In genomic region chr4:105182249-105182648, GRCm38 (mm10) we compare ENCODE assay signal across 12 mouse cellular contexts. TPM values are rescaled to one million over a fixed set of nuclear protein-coding genes. Genes with fewer than 3 reads are reported as not detected.
DNase-seq lines count a peak whose midpoint lies in the region; ATAC-seq and TF ChIP-seq lines count a peak whose summit lies in the region.
"Had no signal": no experiment of that assay in that cellular context is flagged by ENCODE, and none has a peak within 500 bp of the region (broad histone marks: within the 10 kb centered on the region; RNA-seq: fewer than 3 reads in every experiment).

No protein-coding gene starts in this region.

- no peak overlapping the region for H3K9ac ChIP-seq in hindbrain, embryonic 11.5 days (ENCODE audit: low read depth, low read length)
- no peak overlapping the region for H3K9ac ChIP-seq in midbrain, embryonic 13.5 days (replicated peaks)
- H3K9ac ChIP-seq: liver, embryonic 12.5 days; stomach, embryonic 15.5 days had no signal

- no peak for TF ChIP-seq CTCF in brain, embryonic 14.5 days (IDR thresholded peaks at IDR 0.05; ENCODE audit: borderline replicate concordance, extremely low read depth, insufficient read depth, insufficient read length)

- H3K27ac ChIP-seq in embryonic facial prominence, embryonic 10.5 days (replicated peaks) = peak overlapping the region; percentile 57
- peak overlapping the region; percentile 70 for H3K27ac ChIP-seq in hindbrain, embryonic 11.5 days (ENCODE audit: low read depth, low read length)
- peak overlapping the region; percentile 93 for H3K27ac ChIP-seq in midbrain, embryonic 13.5 days
- H3K27ac ChIP-seq: liver, embryonic 12.5 days; stomach, embryonic 15.5 days had no signal

- no peak overlapping the region for H3K4me3 ChIP-seq in embryonic facial prominence, embryonic 10.5 days
- no peak overlapping the region for H3K4me3 ChIP-seq in hindbrain, embryonic 11.5 days (ENCODE audit: low read depth, low read length)
- H3K4me3 ChIP-seq in midbrain, embryonic 13.5 days (replicated peaks) = no peak overlapping the region
- H3K4me3 ChIP-seq: liver, embryonic 12.5 days; stomach, embryonic 15.5 days had no signal

- no peak for TF ChIP-seq POLR2A in brain, embryonic 14.5 days (IDR thresholded peaks at IDR 0.05; ENCODE audit: borderline replicate concordance, extremely low read depth, insufficient read depth, insufficient read length, poor library complexity, severe bottlenecking)

- peak; percentile 86 for DNase-seq in brain, embryonic 14.5 days (ENCODE audit: low read depth)
- no peak for DNase-seq in embryonic facial prominence, embryonic 10.5 days (ENCODE audit: low spot score)
- DNase-seq in hindbrain, embryonic 11.5 days (ENCODE audit: low spot score) = peak; percentile 51
- DNase-seq in thymus, postnatal 4 days = no peak
- no peak for DNase-seq in kidney, adult 11 months
- DNase-seq in spleen, postnatal 36 days (ENCODE audit: low spot score in 2 of 2) = no peak
- DNase-seq: cerebellum, adult 11 months; lung, postnatal 10 days had no signal

- WGBS in embryonic facial prominence, embryonic 10.5 days = 38% methylated on average over 5 of the region's 5 CpGs
- WGBS in hindbrain, embryonic 11.5 days = 39% methylated on average over 5 of the region's 5 CpGs
- WGBS in midbrain, embryonic 13.5 days = 22% methylated on average over 5 of the region's 5 CpGs

- H3K4me1 ChIP-seq in embryonic facial prominence, embryonic 10.5 days = peaks cover 61% of the 10 kb centered on the region
- peaks cover 14% of the 10 kb centered on the region for H3K4me1 ChIP-seq in hindbrain, embryonic 11.5 days (replicated peaks; ENCODE audit: control insufficient read depth, insufficient read depth, low read length)
- peaks cover 56% of the 10 kb centered on the region for H3K4me1 ChIP-seq in midbrain, embryonic 13.5 days (replicated peaks)
- H3K4me1 ChIP-seq: liver, embryonic 12.5 days; stomach, embryonic 15.5 days had no signal

- H3K9me3 ChIP-seq in embryonic facial prominence, embryonic 10.5 days = no peaks in the 10 kb centered on the region
- H3K9me3 ChIP-seq in hindbrain, embryonic 11.5 days (ENCODE audit: control insufficient read depth, low read length) = no peaks in the 10 kb centered on the region
- H3K9me3 ChIP-seq in midbrain, embryonic 13.5 days = no peaks in the 10 kb centered on the region
- H3K9me3 ChIP-seq: liver, embryonic 12.5 days; stomach, embryonic 15.5 days had no signal

- no peaks in the 10 kb centered on the region for H3K27me3 ChIP-seq in embryonic facial prominence, embryonic 10.5 days (replicated peaks; ENCODE audit: low read depth, poor library complexity, severe bottlenecking)
- no peaks in the 10 kb centered on the region for H3K27me3 ChIP-seq in hindbrain, embryonic 11.5 days (ENCODE audit: control insufficient read depth, insufficient read depth, low read length)
- H3K27me3 ChIP-seq in midbrain, embryonic 13.5 days = no peaks in the 10 kb centered on the region
- H3K27me3 ChIP-seq: liver, embryonic 12.5 days; stomach, embryonic 15.5 days had no signal

- H3K36me3 ChIP-seq in embryonic facial prominence, embryonic 10.5 days (replicated peaks) = peaks cover 53% of the 10 kb centered on the region
- no peaks in the 10 kb centered on the region for H3K36me3 ChIP-seq in hindbrain, embryonic 11.5 days (ENCODE audit: control insufficient read depth, insufficient read depth, low read length)
- no peaks in the 10 kb centered on the region for H3K36me3 ChIP-seq in midbrain, embryonic 13.5 days
- H3K36me3 ChIP-seq: liver, embryonic 12.5 days; stomach, embryonic 15.5 days had no signal

- peak; percentile 36; the same call in 1 of the 2 replicates for ATAC-seq in hindbrain, embryonic 11.5 days (ENCODE audit: low FRiP score)
- ATAC-seq in midbrain, embryonic 13.5 days = peak; percentile 22; the same call in 1 of the 2 replicates
- ATAC-seq: activated CD4-positive, CD25-positive, alpha-beta regulatory T cell, adult 4 months; liver, embryonic 12.5 days had no signal

- no peak overlapping the region for H3K4me2 ChIP-seq in hindbrain, embryonic 11.5 days (replicated peaks; ENCODE audit: low read depth, low read length)
- H3K4me2 ChIP-seq in midbrain, embryonic 13.5 days (replicated peaks) = no peak overlapping the region
- H3K4me2 ChIP-seq: liver, embryonic 12.5 days; stomach, embryonic 15.5 days had no signal

RNA-seq across cellular contexts. Expression of gene Plpp3, which starts 25.1 kb away (rescaled TPM):
- 58.9 and 61.5 TPM in 2 replicates for polyA plus RNA-seq in brain, embryonic 14.5 days (2012; rRNA removed)
- 67.6 and 77.1 TPM in 2 replicates for polyA plus RNA-seq in embryonic facial prominence, embryonic 10.5 days (2016; fragmentation: Nextera tagmentation; extraction: Ambion mirVana)
- polyA plus RNA-seq in hindbrain, embryonic 11.5 days (2014; fragmentation: Nextera tagmentation; extraction: Ambion mirVana) = 51.1 and 52.7 TPM in 2 replicates
- 58.5 TPM in 2 replicates for polyA plus RNA-seq in midbrain, embryonic 13.5 days (2015; fragmentation: Nextera tagmentation; extraction: Ambion mirVana)
- polyA plus RNA-seq: activated CD4-positive, CD25-positive, alpha-beta regulatory T cell, adult 4 months had no signal

Comparison
In these comparisons a context has a peak if more than half of its experiments do, and no peak if none do; other contexts are left out.
1. DNase-seq: peak in brain, embryonic 14.5 days (single experiment) and hindbrain, embryonic 11.5 days (single experiment); none in embryonic facial prominence, embryonic 10.5 days (single experiment), thymus, postnatal 4 days (single experiment), kidney, adult 11 months (single experiment) and spleen, postnatal 36 days (0 of 2).
2. Peak in every context shown above with its lines, with median percentiles within 50 percentile points of each other: H3K27ac ChIP-seq.